Mouse (Mus musculus) intestine, embryonic 14.5 days (tissue): ENCODE measurements around the gene Mcpt4. TPM values are rescaled to one million over a fixed set of nuclear protein-coding genes. Genes with fewer than 3 reads are reported as not detected.
"Not testable (repeated sequence)": the region's sequence is repeated elsewhere in the genome, so short reads cannot be mapped to it uniquely, and the experiment has no call there.

Experiments
- ATAC-seq: fragments of 200-750 bp; cut with Nextera tagmentation; replicated peaks from 2 replicates; pipeline ENCODE4 v1.8.0; 2017; ENCODE audit warnings: low read depth, moderate number of reproducible peaks, moderate TSS enrichment, moderate library complexity; ENCODE audit not compliant: low FRiP score, low TSS enrichment
- DNase-seq: peaks from one replicate; pipeline ENCODE4 v3.0.0-alpha.2; 2018; ENCODE audit warnings: low spot score
- H3K27ac ChIP-seq: fragments of 300-500 bp; sonication (generic); 2 replicates; pipeline ENCODE4 v1.5.1; 2014; ENCODE audit warnings: low read depth, mild to moderate bottlenecking, control low read depth
- H3K27me3 ChIP-seq: fragments of 300-500 bp; sonication (generic); replicated peaks from 2 replicates; pipeline ENCODE4 v1.6.1; 2014; ENCODE audit warnings: low read length, control low read depth; ENCODE audit not compliant: control insufficient read depth, insufficient read depth
- H3K36me3 ChIP-seq: fragments of 300-500 bp; sonication (generic); 2 replicates; pipeline ENCODE4 v1.6.1; 2014; ENCODE audit warnings: low read length, control low read depth; ENCODE audit not compliant: control insufficient read depth, insufficient read depth
- H3K4me1 ChIP-seq: fragments of 300-500 bp; sonication (generic); replicated peaks from 2 replicates; pipeline ENCODE4 v1.6.1; 2014; ENCODE audit warnings: low read length, control low read depth, mixed read lengths; ENCODE audit not compliant: control insufficient read depth, insufficient read depth
- H3K4me2 ChIP-seq: fragments of 300-500 bp; sonication (generic); 2 replicates; pipeline ENCODE4 v1.6.1; 2014; ENCODE audit warnings: low read length
- H3K4me3 ChIP-seq: fragments of 300-500 bp; sonication (generic); 2 replicates; pipeline ENCODE4 v1.5.1; 2014; ENCODE audit warnings: low read depth, low read length, control low read depth, mixed read lengths
- H3K9ac ChIP-seq: fragments of 300-500 bp; sonication (generic); 2 replicates; pipeline ENCODE4 v1.6.1; 2014; ENCODE audit warnings: mild to moderate bottlenecking, low read length
- H3K9me3 ChIP-seq: fragments of 300-500 bp; sonication (generic); 2 replicates; pipeline ENCODE4 v1.6.1; 2016; ENCODE audit warnings: low read length, control low read depth; ENCODE audit not compliant: control insufficient read depth
- WGBS: fragments of 180-500 bp; shearing (Covaris S2); extraction: QIAGEN DNeasy Blood & Tissue Kit; methylation state at CpG from one replicate; pipeline ENCODE4 v1.1.7; 2014; 5-methylcytosine and 5-hydroxymethylcytosine counted together
- polyA plus RNA-seq: library from polyadenylated mRNA; unstranded; fragments of >200 nt; fragmentation: Nextera tagmentation; extraction: Ambion mirVana; gene quantifications from 2 replicates; pipeline ENCODE4 v1.2.1, GENCODE M21; 2014

The Mcpt4 gene
- 0.22 TPM in 1 of 2 replicates, not detected in the other for polyA plus RNA-seq

DNA sequence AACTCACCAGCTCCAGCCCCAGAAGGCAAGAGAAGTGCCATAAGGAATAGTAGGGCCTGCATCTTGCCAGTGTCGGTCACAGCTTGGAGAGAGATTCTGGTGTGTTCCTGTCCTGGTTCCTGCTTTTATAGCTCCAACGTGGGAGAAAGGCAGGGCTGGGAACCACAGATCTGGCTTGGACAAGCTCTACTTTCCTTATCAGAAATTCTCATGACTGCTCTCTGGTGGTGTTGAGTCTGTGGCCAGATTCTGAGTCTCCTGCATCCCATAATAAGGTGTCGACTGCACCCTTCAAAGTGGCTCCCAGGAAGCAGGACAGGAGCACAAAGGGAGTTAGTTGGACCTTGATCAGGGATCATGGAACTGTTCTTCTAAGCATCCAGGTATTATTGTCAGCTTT lies at the start of gene Mcpt4:
Gene Mcpt4, minus strand, starts transcription at position 101 of the 400 bp plus-strand sequence.
- not testable (repeated sequence) for H3K4me3 ChIP-seq, H3K9ac ChIP-seq, ATAC-seq, H3K4me2 ChIP-seq, H3K9me3 ChIP-seq, H3K36me3 ChIP-seq, H3K4me1 ChIP-seq, H3K27ac ChIP-seq, DNase-seq, H3K27me3 ChIP-seq
- 77% methylated on average over 3 of the region's 3 CpGs for WGBS

DNA sequence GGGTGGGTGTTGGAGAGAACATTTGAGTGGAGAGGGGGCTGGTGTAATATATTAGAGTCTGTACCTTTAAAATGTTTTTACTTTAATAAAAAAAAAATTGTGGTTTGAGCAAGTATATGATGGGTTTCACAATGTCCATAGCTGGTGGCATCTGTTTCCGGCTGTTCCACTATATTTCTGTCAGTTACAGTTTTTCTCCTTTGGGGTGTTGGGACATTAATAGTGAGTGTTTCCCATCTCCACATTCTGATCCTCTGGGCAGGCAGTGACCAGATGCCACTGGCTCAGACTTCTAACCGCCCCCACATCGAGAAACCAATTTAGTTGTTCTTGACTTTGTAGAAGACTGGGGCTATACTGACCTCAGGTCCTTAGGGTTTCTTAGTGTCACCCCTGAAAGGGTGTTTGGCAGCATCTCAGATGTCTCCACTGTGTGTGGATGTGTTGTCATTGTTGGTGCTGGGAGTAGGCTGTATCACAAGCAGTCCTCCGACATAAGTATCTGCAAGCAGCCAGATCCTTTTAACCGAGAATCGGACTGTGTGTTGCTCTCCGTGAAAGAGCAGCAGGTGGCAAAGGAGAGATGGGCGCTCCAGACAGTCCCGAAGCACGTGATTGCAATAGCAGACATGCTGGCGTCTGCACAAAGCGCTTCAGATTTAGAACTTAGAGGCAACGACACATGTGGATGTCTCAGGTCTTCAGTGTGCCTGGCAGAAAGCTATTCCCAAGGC lies 43.5 kb upstream of the Mcpt4 start:
- DNase-seq (peak; percentile 44), ATAC-seq (no peak)
- Histone ChIP-seq H3K9me3 (no peaks in the 10 kb centered on the region), H3K36me3 (no peaks in the 10 kb centered on the region), H3K4me3 (no peak overlapping the region), H3K9ac (no peak overlapping the region), H3K27me3 (no peaks in the 10 kb centered on the region), H3K4me1 (no peaks in the 10 kb centered on the region), H3K4me2 (no peak overlapping the region), H3K27ac (no peak overlapping the region)
- 77% methylated on average over 13 of the region's 13 CpGs for WGBS

- DNase-seq = peak; percentile 13
Measured at GRCm38 (mm10) chr14:56105016-56105415, 42.9 kb upstream of the Mcpt4 start.

GRCm38 (mm10) chr14:56103452-56103851 lies 41.3 kb upstream of the Mcpt4 start:
- DNase-seq (no peak), ATAC-seq (no peak)
- Histone ChIP-seq H3K36me3 (no peaks in the 10 kb centered on the region), H3K27me3 (no peaks in the 10 kb centered on the region), H3K9me3 (no peaks in the 10 kb centered on the region), H3K9ac (no peak overlapping the region), H3K4me2 (no peak overlapping the region), H3K27ac (no peak overlapping the region), H3K4me3 (no peak overlapping the region), H3K4me1 (no peaks in the 10 kb centered on the region)
- WGBS = 60% methylated on average over 3 of the region's 3 CpGs

More at GRCm38 (mm10) chr14:56105016-56105415, 42.9 kb upstream of the Mcpt4 start:
- Histone ChIP-seq H3K9ac (no peak overlapping the region), H3K36me3 (no peaks in the 10 kb centered on the region), H3K4me1 (no peaks in the 10 kb centered on the region), H3K4me3 (no peak overlapping the region), H3K27ac (no peak overlapping the region), H3K27me3 (no peaks in the 10 kb centered on the region), H3K4me2 (no peak overlapping the region), H3K9me3 (no peaks in the 10 kb centered on the region)
- no peak for ATAC-seq
- WGBS = 84% methylated on average over 5 of the region's 5 CpGs

- ATAC-seq = no peak
- Histone ChIP-seq H3K36me3 (no peaks in the 10 kb centered on the region), H3K27ac (no peak within 1 kb of the TSS), H3K4me2 (no peak within 1 kb of the TSS), H3K27me3 (no peaks in the 10 kb centered on the region), H3K9ac (no peak within 1 kb of the TSS), H3K4me3 (no peak within 1 kb of the TSS), H3K9me3 (no peaks in the 10 kb centered on the region), H3K4me1 (no peaks in the 10 kb centered on the region)
- no peak for DNase-seq
- WGBS = 75% methylated on average over 10 of the region's 10 CpGs
Measured at GRCm38 (mm10) chr14:56102386-56102785, 40.3 kb upstream of the Mcpt4 start, which contains the start of gene Ctsg. TSS of gene Ctsg (minus strand) at chr14:56102574.

- ATAC-seq (no peak), DNase-seq (no peak)
Measured at GRCm38 (mm10) chr14:56098940-56099339, 36.8 kb upstream of the Mcpt4 start.

DNA sequence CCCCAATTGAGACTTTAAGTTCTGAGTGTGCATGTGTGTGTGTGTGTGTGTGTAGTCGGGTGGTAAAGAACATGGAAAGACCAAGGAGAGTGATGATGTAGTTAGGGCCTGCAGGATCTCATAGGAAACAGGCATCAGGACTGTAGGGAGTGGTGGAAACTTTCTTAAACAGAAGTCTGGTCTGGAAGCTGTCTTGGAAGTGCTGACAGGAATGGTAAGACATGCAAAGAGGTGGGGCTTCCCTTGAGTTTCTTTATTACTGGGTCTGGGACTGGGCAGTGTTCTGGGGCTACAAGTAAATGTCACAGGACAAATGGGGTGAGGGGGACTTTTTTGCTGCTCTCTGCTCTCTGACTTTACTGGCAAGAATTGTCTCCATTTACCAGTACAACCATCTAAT lies 35.5 kb upstream of the Mcpt4 start:
- no peak overlapping the region for H3K27ac ChIP-seq
- no peak overlapping the region for H3K4me3 ChIP-seq
- H3K9me3 ChIP-seq = no peaks in the 10 kb centered on the region
- no peaks in the 10 kb centered on the region for H3K4me1 ChIP-seq
- no peaks in the 10 kb centered on the region for H3K27me3 ChIP-seq
- WGBS = 40% methylated on average over 1 of the region's 1 CpGs
- no peaks in the 10 kb centered on the region for H3K36me3 ChIP-seq
- H3K4me2 ChIP-seq = no peak overlapping the region
- DNase-seq = no peak
- ATAC-seq = peak; percentile 72; the same call in 1 of the 2 replicates
- H3K9ac ChIP-seq = no peak overlapping the region

More at GRCm38 (mm10) chr14:56098940-56099339, 36.8 kb upstream of the Mcpt4 start:
- WGBS = 71% methylated on average over 4 of the region's 4 CpGs
- H3K36me3 ChIP-seq = no peaks in the 10 kb centered on the region
- H3K4me3 ChIP-seq = no peak overlapping the region
- H3K4me1 ChIP-seq = no peaks in the 10 kb centered on the region
- no peaks in the 10 kb centered on the region for H3K27me3 ChIP-seq
- H3K9me3 ChIP-seq = no peaks in the 10 kb centered on the region
- H3K9ac ChIP-seq = no peak overlapping the region
- H3K27ac ChIP-seq = no peak overlapping the region
- H3K4me2 ChIP-seq = no peak overlapping the region

DNA sequence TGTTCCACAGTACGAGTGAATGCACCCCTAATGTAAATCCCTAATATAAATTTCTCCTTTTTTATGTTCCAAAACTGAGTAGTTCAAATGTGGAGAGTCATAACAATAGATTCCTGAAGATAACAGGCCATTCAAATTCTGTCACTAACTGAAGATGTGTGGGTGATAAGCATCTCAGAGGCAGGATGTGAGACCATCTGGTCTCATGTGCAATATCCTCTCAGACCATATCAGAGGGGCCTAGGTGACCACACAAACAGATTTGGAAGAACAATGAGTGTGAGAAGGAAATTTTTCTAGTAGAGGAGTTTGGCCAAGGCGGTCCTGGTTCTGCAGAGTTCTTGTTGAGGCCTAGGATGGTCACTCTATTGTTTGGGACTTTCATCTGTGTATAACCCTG lies 31.2 kb upstream of the Mcpt4 start:
- no peak overlapping the region for H3K4me2 ChIP-seq
- no peaks in the 10 kb centered on the region for H3K27me3 ChIP-seq
- no peak for ATAC-seq
- WGBS = 78% methylated on average over 2 of the region's 2 CpGs
- H3K4me3 ChIP-seq = no peak overlapping the region
- no peak overlapping the region for H3K27ac ChIP-seq
- H3K9ac ChIP-seq = no peak overlapping the region
- peak; percentile 21 for DNase-seq
- no peaks in the 10 kb centered on the region for H3K36me3 ChIP-seq
- H3K9me3 ChIP-seq = no peaks in the 10 kb centered on the region
- H3K4me1 ChIP-seq = no peaks in the 10 kb centered on the region

GRCm38 (mm10) chr14:56086711-56087110 lies 24.6 kb upstream of the Mcpt4 start:
- no peak overlapping the region for H3K9ac ChIP-seq
- DNase-seq (no peak), ATAC-seq (no peak)
- H3K27ac ChIP-seq = no peak overlapping the region
- H3K36me3 ChIP-seq = no peaks in the 10 kb centered on the region
- WGBS = 60% methylated on average over 3 of the region's 3 CpGs
- no peaks in the 10 kb centered on the region for H3K4me1 ChIP-seq
- H3K9me3 ChIP-seq = no peaks in the 10 kb centered on the region
- no peaks in the 10 kb centered on the region for H3K27me3 ChIP-seq
- no peak overlapping the region for H3K4me3 ChIP-seq
- H3K4me2 ChIP-seq = no peak overlapping the region
